Mouse (Mus musculus): ENCODE measurements around the gene Wipi2.

GRCm38 (mm10) chr5:142697742-142698141 lies 70.2 kb downstream of the Wipi2 start:
- TF ChIP-seq CTCF (IDR thresholded peaks at IDR 0.05; ENCODE audit: low read depth) (no peak), EP300 (IDR thresholded peaks at IDR 0.05; ENCODE audit: low read depth) (no peak)
